Mouse (Mus musculus): ENCODE measurements around the gene Igsf9.

GRCm38 (mm10) chr1:172481111-172481510, 477 bp upstream of the Igsf9 start:
- TF ChIP-seq CTCF (IDR thresholded peaks at IDR 0.05; ENCODE audit: insufficient read depth, low read length) (no peak), POLR2A (IDR thresholded peaks at IDR 0.05; ENCODE audit: borderline replicate concordance, extremely low read depth, low read depth, low read length) (no peak)

Measured in lung, adult 2 months (tissue).